8 mouse cellular contexts compared by ENCODE assay signal in the genomic region with DNA sequence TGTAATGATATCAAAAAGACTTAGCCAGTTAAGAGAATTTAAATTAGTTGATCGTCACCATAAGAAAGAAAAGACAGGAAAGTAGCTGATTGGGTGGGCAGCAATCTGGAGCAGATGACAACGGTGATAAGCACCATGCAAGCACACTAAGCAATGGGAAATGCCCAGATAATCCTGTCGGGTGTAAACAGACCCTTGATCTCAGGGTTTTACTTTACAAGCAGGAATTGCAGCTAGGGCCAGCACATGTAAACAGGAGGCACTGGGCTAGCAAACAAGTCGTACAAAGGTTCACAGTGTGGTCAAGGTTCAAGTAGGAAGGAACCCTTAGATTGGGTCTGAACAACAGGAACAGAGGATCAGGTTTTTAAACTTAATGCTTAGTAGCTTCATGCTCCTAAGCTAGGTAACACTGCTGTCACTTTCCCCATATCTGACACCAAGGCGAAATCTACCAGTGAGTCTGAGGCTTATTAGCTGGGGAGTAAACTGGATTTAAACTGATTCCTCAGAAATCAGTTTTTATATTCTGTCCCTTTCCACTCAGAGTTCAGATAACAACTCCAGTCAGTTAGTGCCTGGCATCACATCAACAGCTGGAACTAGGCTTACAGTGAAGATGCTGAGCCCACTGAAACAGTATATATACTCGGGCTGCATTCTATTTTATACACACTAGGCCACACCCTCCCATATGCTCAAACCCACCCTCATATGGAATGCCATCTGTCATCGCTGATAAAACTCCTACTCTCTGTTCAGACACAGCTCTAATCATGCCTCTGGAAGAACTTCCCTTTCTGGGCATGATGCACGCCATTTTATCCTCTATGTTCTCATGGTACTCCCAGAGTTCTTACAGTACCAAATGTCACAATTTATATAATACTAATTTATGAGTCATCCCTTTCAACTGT. TPM values are rescaled to one million over a fixed set of nuclear protein-coding genes. Genes with fewer than 3 reads are reported as not detected.
DNase-seq lines count a peak whose midpoint lies in the region; ATAC-seq and TF ChIP-seq lines count a peak whose summit lies in the region.
"Had no signal": no experiment of that assay in that cellular context is flagged by ENCODE, and none has a peak within 500 bp of the region (broad histone marks: within the 10 kb centered on the region; RNA-seq: fewer than 3 reads in every experiment).

No protein-coding gene starts in this region.

- 73% methylated on average over 8 of the region's 8 CpGs for WGBS in hindbrain, postnatal 0 days
- WGBS in stomach, postnatal 0 days: 29% methylated on average over 8 of the region's 8 CpGs

- TF ChIP-seq CTCF in MEL (IDR thresholded peaks at IDR 0.05 in 2 of 3, conservative IDR thresholded peaks at IDR 0.05 in 1 of 3; ENCODE audit: control insufficient read depth in 1 of 3, insufficient read depth in 1 of 3, low read depth in 2 of 3, low read length in 3 of 3, poor library complexity in 1 of 3, severe bottlenecking in 1 of 3): no peak
- TF ChIP-seq CTCF in hindbrain, postnatal 0 days (IDR thresholded peaks at IDR 0.05; ENCODE audit: low read depth): no peak
- TF ChIP-seq CTCF in stomach, postnatal 0 days (IDR thresholded peaks at IDR 0.05; ENCODE audit: low read depth): no peak

- H3K36me3 ChIP-seq in MEL (ENCODE audit: control insufficient read depth in 1 of 2, insufficient read depth in 2 of 2, low read length in 2 of 2): peaks cover 0 to 29% of the 10 kb centered on the region in 2 experiments; a peak in 2 of 4 replicates
- peaks cover 6% of the 10 kb centered on the region; the same call in 1 of the 2 replicates for H3K36me3 ChIP-seq in hindbrain, postnatal 0 days (ENCODE audit: insufficient read depth, low read length)
- no peaks in the 10 kb centered on the region for H3K36me3 ChIP-seq in stomach, postnatal 0 days (ENCODE audit: control insufficient read depth, insufficient read depth, low read length)

- H3K4me1 ChIP-seq in MEL (ENCODE audit: control insufficient read depth in 1 of 2, insufficient read depth in 2 of 2, low read length in 2 of 2): peaks cover 10 to 14% of the 10 kb centered on the region in 2 experiments; a peak in 3 of 4 replicates
- H3K4me1 ChIP-seq in hindbrain, postnatal 0 days (ENCODE audit: insufficient read depth, low read length): no peaks in the 10 kb centered on the region
- no peaks in the 10 kb centered on the region for H3K4me1 ChIP-seq in stomach, postnatal 0 days (replicated peaks; ENCODE audit: control insufficient read depth, insufficient read depth)

- no peaks in the 10 kb centered on the region for H3K9me3 ChIP-seq in MEL (replicated peaks; ENCODE audit: insufficient read depth, low read length)
- no peaks in the 10 kb centered on the region for H3K9me3 ChIP-seq in hindbrain, postnatal 0 days (ENCODE audit: low read length)
- no peaks in the 10 kb centered on the region for H3K9me3 ChIP-seq in stomach, postnatal 0 days (ENCODE audit: control insufficient read depth, low read length)
- H3K9me3 ChIP-seq: megakaryocyte, embryonic 14.5 days had no signal

- no peak overlapping the region for H3K9ac ChIP-seq in MEL (ENCODE audit: control insufficient read depth, low read depth, low read length, poor library complexity, severe bottlenecking)
- H3K9ac ChIP-seq in hindbrain, postnatal 0 days (replicated peaks; ENCODE audit: low read length): no peak overlapping the region
- no peak overlapping the region for H3K9ac ChIP-seq in stomach, postnatal 0 days (ENCODE audit: low read length)

- no peak overlapping the region for H3K4me2 ChIP-seq in hindbrain, postnatal 0 days (ENCODE audit: low read depth, low read length)
- no peak overlapping the region for H3K4me2 ChIP-seq in stomach, postnatal 0 days (replicated peaks; ENCODE audit: low read depth)

- intact Hi-C loops in left cerebral cortex, postnatal 25 days (cut with DNase I): no loop called here

- H3K79me2 ChIP-seq in MEL (ENCODE audit: control insufficient read depth, insufficient read depth, low read length, poor library complexity): no peaks in the 10 kb centered on the region

- no peaks in the 10 kb centered on the region for H3K27me3 ChIP-seq in MEL (ENCODE audit: control insufficient read depth in 1 of 2, insufficient read depth in 2 of 2, low read length in 2 of 2)
- H3K27me3 ChIP-seq in hindbrain, postnatal 0 days (ENCODE audit: insufficient read depth, low read length): no peaks in the 10 kb centered on the region
- H3K27me3 ChIP-seq in stomach, postnatal 0 days (ENCODE audit: control insufficient read depth, insufficient read depth, low read length): no peaks in the 10 kb centered on the region
- H3K27me3 ChIP-seq: megakaryocyte, embryonic 14.5 days had no signal

- no peak for TF ChIP-seq RAD21 in MEL (IDR thresholded peaks at IDR 0.05; ENCODE audit: low read depth, low read length)

- ATAC-seq in hindbrain, postnatal 0 days: 0 out of 2 replicates have a peak, but pooled peaks have one; percentile 27
- peak; percentile 32; the same call in 1 of the 2 replicates for ATAC-seq in stomach, postnatal 0 days (ENCODE audit: low FRiP score, low TSS enrichment)

- peak; percentile 78 to 86 for TF ChIP-seq EP300 in MEL (IDR thresholded peaks at IDR 0.05; ENCODE audit: low read depth in 1 of 2, low read length in 2 of 2)
- TF ChIP-seq EP300 in stomach, postnatal 0 days (optimal IDR thresholded peaks at IDR 0.05): no peak

- peak overlapping the region; percentile 51 for H3K27ac ChIP-seq in MEL (ENCODE audit: control insufficient read depth, low read depth, low read length)
- H3K27ac ChIP-seq in hindbrain, postnatal 0 days: no peak overlapping the region
- H3K27ac ChIP-seq in stomach, postnatal 0 days (replicated peaks): no peak overlapping the region

- DNase-seq in MEL (ENCODE audit: low read depth, low spot score): peak; percentile 88
- DNase-seq in brain, adult 2 months (ENCODE audit: low read depth, low spot score): peak; percentile 79
- DNase-seq in hindbrain, postnatal 0 days (ENCODE audit: low spot score): no peak
- DNase-seq in left cerebral cortex, postnatal 25 days (ENCODE audit: low spot score in 2 of 2): peak; percentile 56 to 94
- no peak for DNase-seq in stomach, postnatal 0 days (ENCODE audit: low spot score)
- no peak for DNase-seq in spleen, postnatal 10 days (ENCODE audit: low spot score in 2 of 2)
- no peak for DNase-seq in adrenal gland, postnatal 4 days (ENCODE audit: low spot score in 2 of 2)

- TF ChIP-seq POLR2A in MEL (IDR thresholded peaks at IDR 0.05; ENCODE audit: control insufficient read depth in 1 of 2, insufficient read depth in 1 of 2, low read depth in 1 of 2, low read length in 2 of 2, poor library complexity in 1 of 2): no peak

- H3K4me3 ChIP-seq in MEL (ENCODE audit: control insufficient read depth in 1 of 2, insufficient read depth in 1 of 2, low read depth in 2 of 2, low read length in 2 of 2): peak overlapping the region in 1 of 2 experiments; percentile 14; a peak in 1 of 4 replicates
- no peak overlapping the region for H3K4me3 ChIP-seq in hindbrain, postnatal 0 days (ENCODE audit: low read length)
- no peak overlapping the region for H3K4me3 ChIP-seq in stomach, postnatal 0 days (ENCODE audit: low read depth, low read length)
- H3K4me3 ChIP-seq: megakaryocyte, embryonic 14.5 days had no signal

TF ChIP-seq in MEL, 35 proteins besides CTCF, POLR2A, EP300 and RAD21 (continues in another document):
- TF ChIP-seq USF2 (IDR thresholded peaks at IDR 0.05; ENCODE audit: borderline replicate concordance in 1 of 2, insufficient read depth in 1 of 2, low read depth in 1 of 2, low read length in 2 of 2) (no peak), JUND (IDR thresholded peaks at IDR 0.05; ENCODE audit: low read depth, low read length) (no peak), GATA1 (IDR thresholded peaks at IDR 0.05; ENCODE audit: low read depth, low read length) (peak; percentile 84), CHD2 (IDR thresholded peaks at IDR 0.05; ENCODE audit: low read length) (no peak), POLR2AphosphoS5 (IDR thresholded peaks at IDR 0.05; ENCODE audit: borderline replicate concordance, low read depth, low read length) (no peak), KAT2A (conservative IDR thresholded peaks at IDR 0.05; ENCODE audit: low read depth, low read length) (no peak), TCF12 (IDR thresholded peaks at IDR 0.05; ENCODE audit: low read depth, low read length) (peak; percentile 80; the same call in 1 of the 2 replicates), ETS1 (IDR thresholded peaks at IDR 0.05; ENCODE audit: low read depth, low read length) (peak; percentile 92), MXI1 (IDR thresholded peaks at IDR 0.05; ENCODE audit: low read depth, low read length) (peak; percentile 42; the same call in 1 of the 2 replicates), GABPA (IDR thresholded peaks at IDR 0.05; ENCODE audit: low read depth, low read length) (no peak)

RNA-seq across cellular contexts. Expression of gene Trdmt1, which starts 20.7 kb away (rescaled TPM):
- total RNA-seq in MEL (2012; rRNA removed): 9.2 and 11.6 TPM in 2 replicates
- polyA plus RNA-seq in MEL (2012; ENCODE audit: insufficient read depth in 1 of 2, insufficient read length in 2 of 2, low read depth in 1 of 2, low replicate concordance in 2 of 2, missing spikeins in 1 of 2): 1 to 10 TPM in 1 of 2 experiments, not detected in 1; 8.6 TPM
- 6.1 and 7.5 TPM in 2 replicates for total RNA-seq in hindbrain, postnatal 0 days (2014; rRNA removed)
- polyA plus RNA-seq in hindbrain, postnatal 0 days (2015; fragmentation: Nextera tagmentation; extraction: Ambion mirVana): 6.2 and 6.8 TPM in 2 replicates
- total RNA-seq in left cerebral cortex, postnatal 25 days (2021): 1 to 10 TPM; 3.6 to 7.7 TPM
- polyA plus RNA-seq in stomach, postnatal 0 days (2015; fragmentation: Nextera tagmentation; extraction: Ambion mirVana): 6.9 and 7.2 TPM in 2 replicates
- 1 to 10 TPM; 7.8 to 9.4 TPM for total RNA-seq in adrenal gland, postnatal 4 days (2021)

RNA-seq across cellular contexts. Expression of gene Cubn, which starts 32.2 kb away (rescaled TPM):
- total RNA-seq in MEL (2012; rRNA removed): not detected in 2 replicates
- under 1 TPM in 1 of 2 experiments, not detected in 1; 0.03 TPM for polyA plus RNA-seq in MEL (2012; ENCODE audit: insufficient read depth in 1 of 2, insufficient read length in 2 of 2, low read depth in 1 of 2, low replicate concordance in 2 of 2, missing spikeins in 1 of 2)
- 1.0 and 1.6 TPM in 2 replicates for total RNA-seq in hindbrain, postnatal 0 days (2014; rRNA removed)
- polyA plus RNA-seq in hindbrain, postnatal 0 days (2015; fragmentation: Nextera tagmentation; extraction: Ambion mirVana): 0.32 and 0.41 TPM in 2 replicates
- under 1 TPM; 0.32 TPM for total RNA-seq in left cerebral cortex, postnatal 25 days (2021)
- 0.05 TPM in 2 replicates for polyA plus RNA-seq in stomach, postnatal 0 days (2015; fragmentation: Nextera tagmentation; extraction: Ambion mirVana)
- total RNA-seq in adrenal gland, postnatal 4 days (2021): 10 to 100 TPM in 1 of 2 experiments, under 1 TPM in 1; 0.59 to 10.6 TPM

RNA-seq across cellular contexts. Expression of gene Vim, which starts 49.9 kb away (rescaled TPM):
- total RNA-seq in MEL (2012; rRNA removed): 58.0 and 188 TPM in 2 replicates
- polyA plus RNA-seq in MEL (2012; ENCODE audit: insufficient read depth in 1 of 2, insufficient read length in 2 of 2, low read depth in 1 of 2, low replicate concordance in 2 of 2, missing spikeins in 1 of 2): 100 to 1,000 TPM; 257 to 580 TPM
- 965 and 1,051 TPM in 2 replicates for total RNA-seq in hindbrain, postnatal 0 days (2014; rRNA removed)
- 417 and 451 TPM in 2 replicates for polyA plus RNA-seq in hindbrain, postnatal 0 days (2015; fragmentation: Nextera tagmentation; extraction: Ambion mirVana)
- total RNA-seq in left cerebral cortex, postnatal 25 days (2021): 10 to 100 TPM; 56.3 to 56.4 TPM
- 287 and 331 TPM in 2 replicates for polyA plus RNA-seq in stomach, postnatal 0 days (2015; fragmentation: Nextera tagmentation; extraction: Ambion mirVana)
- total RNA-seq in adrenal gland, postnatal 4 days (2021): 100 to 1,000 TPM; 525 to 537 TPM

Comparison
In these comparisons a context has a peak if more than half of its experiments do, and no peak if none do; other contexts are left out.
1. DNase-seq: peak in MEL (single experiment), brain, adult 2 months (single experiment) and left cerebral cortex, postnatal 25 days (2 of 2); none in hindbrain, postnatal 0 days (single experiment), stomach, postnatal 0 days (single experiment), spleen, postnatal 10 days (0 of 2) and adrenal gland, postnatal 4 days (0 of 2).